Mouse (Mus musculus) forebrain, embryonic 10.5 days (tissue): ENCODE measurements at regions not wholly inside any gene's neighbourhood (a gene's known extent, or its start where the extent isn't known, plus 50 kb on each side); places are given as distances from the start of the nearest gene placed in this dataset.

Source experiments
- DNase-seq: peaks from one replicate; pipeline ENCODE4 v3.0.0-alpha.2; 2017; ENCODE audit warnings: low spot score; ENCODE audit errors: extremely low spot score
- H3K27ac ChIP-seq: fragments of 300-500 bp; sonication (generic); 2 replicates; pipeline ENCODE4 v1.5.1; 2016; ENCODE audit warnings: mild to moderate bottlenecking
- H3K27me3 ChIP-seq: fragments of 300-500 bp; sonication (generic); 2 replicates; pipeline ENCODE4 v1.6.1; 2016; ENCODE audit warnings: mild to moderate bottlenecking; ENCODE audit not compliant: poor library complexity, severe bottlenecking
- H3K36me3 ChIP-seq: fragments of 300-500 bp; sonication (generic); replicated peaks from 2 replicates; pipeline ENCODE4 v1.6.1; 2016; ENCODE audit warnings: mild to moderate bottlenecking, moderate library complexity
- H3K4me1 ChIP-seq: fragments of 300-500 bp; sonication (generic); 2 replicates; pipeline ENCODE4 v1.6.1; 2016
- H3K4me3 ChIP-seq: fragments of 300-500 bp; sonication (generic); 2 replicates; pipeline ENCODE4 v1.5.1; 2016; ENCODE audit warnings: mild to moderate bottlenecking, moderate library complexity
- H3K9me3 ChIP-seq: fragments of 300-500 bp; sonication (generic); 2 replicates; pipeline ENCODE4 v1.6.1; 2016; ENCODE audit warnings: mild to moderate bottlenecking, moderate library complexity
- WGBS: fragments of 180-500 bp; shearing (Covaris S2); methylation state at CpG from one replicate; pipeline ENCODE4 v1.1.7; 2016; 5-methylcytosine and 5-hydroxymethylcytosine counted together

DNA sequence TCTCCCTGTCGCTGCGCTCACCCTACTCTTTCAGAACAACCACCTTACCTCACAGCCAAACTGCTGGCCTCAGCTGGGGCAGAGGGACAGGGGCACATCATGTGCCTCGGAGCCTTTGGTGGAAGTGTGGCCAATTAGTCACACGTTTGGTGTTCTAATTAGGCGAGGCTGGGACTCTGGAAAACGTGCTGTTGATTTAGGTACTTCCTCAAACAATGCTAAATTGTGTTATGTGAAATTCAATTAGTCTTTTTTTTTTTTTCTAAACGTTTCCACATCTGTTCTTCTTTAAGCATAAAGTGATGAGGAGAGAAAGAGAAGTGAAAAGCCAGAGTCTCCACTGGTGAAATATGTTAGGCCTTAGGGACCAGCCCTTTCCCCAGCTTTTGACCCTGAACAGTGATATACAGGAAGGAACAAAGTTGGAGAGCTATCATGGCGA is 174.1 kb downstream of the Tbx18 start:
- no peaks in the 10 kb centered on the region for H3K36me3 ChIP-seq
- peak overlapping the region; percentile 35; the same call in 1 of the 2 replicates for H3K27ac ChIP-seq
- H3K9me3 ChIP-seq: no peaks in the 10 kb centered on the region
- DNase-seq: peak; percentile 21
- WGBS: 19% methylated on average over 8 of the region's 8 CpGs
- no peaks in the 10 kb centered on the region for H3K27me3 ChIP-seq
- no peak overlapping the region for H3K4me3 ChIP-seq
- peaks cover 15% of the 10 kb centered on the region for H3K4me1 ChIP-seq

DNA sequence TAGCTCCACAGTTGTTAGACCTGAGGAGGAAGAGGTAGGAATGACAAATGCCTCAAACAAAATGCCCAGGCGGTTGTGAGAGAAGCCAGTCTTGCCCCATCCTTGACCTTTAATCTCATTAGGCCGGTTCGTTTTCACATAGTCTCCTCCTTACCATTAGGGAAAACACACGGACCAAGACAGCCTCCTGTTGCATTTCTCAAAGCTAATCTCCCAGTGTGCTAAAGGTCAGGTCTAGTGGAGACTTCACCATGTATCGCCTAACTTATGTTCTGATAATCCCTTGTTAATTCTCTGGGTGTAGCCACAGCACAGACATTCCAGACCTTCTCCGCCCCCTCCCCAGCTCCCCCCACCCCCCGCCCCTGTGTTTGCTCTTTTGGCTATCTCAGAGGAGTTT is 174.5 kb downstream of the Tbx18 start:
- peaks cover 15% of the 10 kb centered on the region for H3K4me1 ChIP-seq
- H3K27ac ChIP-seq: peak overlapping the region; percentile 35; the same call in 1 of the 2 replicates
- no peaks in the 10 kb centered on the region for H3K36me3 ChIP-seq
- WGBS: 8% methylated on average over 7 of the region's 7 CpGs
- DNase-seq: peak; percentile 17
- no peak overlapping the region for H3K4me3 ChIP-seq
- H3K9me3 ChIP-seq: no peaks in the 10 kb centered on the region
- no peaks in the 10 kb centered on the region for H3K27me3 ChIP-seq

DNA sequence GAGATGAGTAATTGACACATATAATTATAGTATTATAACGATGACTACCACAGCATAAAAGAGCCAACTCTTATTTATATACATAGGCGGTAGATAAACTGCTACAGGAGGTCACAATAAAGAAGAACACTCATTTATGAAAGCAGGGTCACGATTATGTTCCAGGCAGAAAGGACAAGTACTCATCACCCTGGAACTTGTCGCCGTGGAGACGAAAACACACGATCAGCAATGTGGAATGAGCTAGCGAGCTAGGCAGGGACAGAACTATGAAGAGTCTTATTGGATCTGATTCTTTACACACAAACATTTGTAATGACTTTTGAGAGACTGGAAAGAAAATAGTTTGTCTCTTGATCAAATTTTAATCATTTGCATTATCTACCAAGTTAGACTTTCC is 197.9 kb downstream of the Tbx18 start:
- 81% methylated on average over 8 of the region's 8 CpGs for WGBS
- no peak overlapping the region for H3K27ac ChIP-seq
- DNase-seq: peak; percentile 28
- H3K27me3 ChIP-seq: no peaks in the 10 kb centered on the region
- no peak overlapping the region for H3K4me3 ChIP-seq
- no peaks in the 10 kb centered on the region for H3K9me3 ChIP-seq
- H3K36me3 ChIP-seq: no peaks in the 10 kb centered on the region
- H3K4me1 ChIP-seq: no peaks in the 10 kb centered on the region

DNA sequence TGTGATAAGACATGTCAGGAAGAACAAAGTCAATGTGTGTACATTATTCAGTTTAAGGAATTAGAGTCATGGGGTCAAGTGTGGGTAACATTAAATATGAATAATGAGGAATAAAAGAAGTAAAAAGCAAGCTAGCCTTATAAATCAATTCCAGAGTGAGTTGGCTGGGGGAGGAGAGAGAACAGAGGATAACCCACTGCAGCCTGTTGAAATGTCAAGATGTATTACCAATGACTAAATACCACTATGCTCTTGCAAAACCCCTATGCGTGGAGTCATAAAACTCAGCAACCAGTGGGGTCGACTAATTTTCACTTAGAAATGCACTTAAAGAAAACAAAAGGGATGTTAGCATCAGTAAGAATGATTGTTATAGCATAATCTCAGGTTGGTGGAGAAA is 201.2 kb downstream of the Tbx18 start:
- no peak for DNase-seq
- H3K36me3 ChIP-seq: no peaks in the 10 kb centered on the region
- WGBS: 91% methylated on average over 2 of the region's 2 CpGs
- no peaks in the 10 kb centered on the region for H3K4me1 ChIP-seq
- no peak overlapping the region for H3K27ac ChIP-seq
- H3K9me3 ChIP-seq: no peaks in the 10 kb centered on the region
- H3K4me3 ChIP-seq: no peak overlapping the region
- no peaks in the 10 kb centered on the region for H3K27me3 ChIP-seq

DNA sequence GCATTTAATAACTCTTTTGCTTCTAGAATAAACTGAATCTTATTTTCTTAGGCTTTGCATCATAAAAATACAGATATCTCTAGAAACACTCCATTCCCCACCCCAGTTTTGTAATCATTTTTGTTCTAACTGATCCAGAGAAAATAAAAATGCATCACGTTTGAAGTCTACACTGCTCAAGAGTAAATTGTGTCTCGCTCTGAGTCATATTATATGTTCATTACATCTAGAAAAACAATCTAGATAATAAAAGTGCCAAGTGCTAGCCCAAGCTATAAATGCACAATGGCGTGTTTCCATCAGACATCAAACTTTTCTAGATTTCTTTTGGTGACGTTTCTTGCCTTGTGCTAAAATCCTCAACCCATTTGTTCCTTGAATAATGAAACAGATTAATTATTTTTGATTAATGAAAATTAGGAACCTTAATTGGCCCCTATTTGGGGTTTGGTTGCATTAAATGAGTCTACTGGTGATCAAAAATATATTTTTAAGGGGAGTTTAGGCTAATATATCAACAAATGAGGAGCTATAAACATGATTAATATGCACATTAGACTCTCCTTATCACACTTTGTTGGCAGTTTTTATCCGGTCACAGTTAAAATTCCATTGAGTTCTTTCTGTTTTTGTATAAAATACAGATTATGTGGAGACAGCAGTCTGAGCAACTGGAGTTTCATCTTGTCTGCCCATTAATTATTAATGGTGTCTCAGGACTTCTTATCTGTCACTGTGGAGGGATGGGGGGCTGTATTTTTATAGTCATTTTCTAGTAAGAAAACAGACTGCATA is 206.0 kb downstream of the Tbx18 start:
- Histone ChIP-seq H3K9me3 (no peaks in the 10 kb centered on the region), H3K27me3 (no peaks in the 10 kb centered on the region), H3K4me1 (no peaks in the 10 kb centered on the region), H3K36me3 (no peaks in the 10 kb centered on the region), H3K27ac (no peak overlapping the region), H3K4me3 (no peak overlapping the region)
- 93% methylated on average over 5 of the region's 5 CpGs for WGBS
- no peak for DNase-seq

DNA sequence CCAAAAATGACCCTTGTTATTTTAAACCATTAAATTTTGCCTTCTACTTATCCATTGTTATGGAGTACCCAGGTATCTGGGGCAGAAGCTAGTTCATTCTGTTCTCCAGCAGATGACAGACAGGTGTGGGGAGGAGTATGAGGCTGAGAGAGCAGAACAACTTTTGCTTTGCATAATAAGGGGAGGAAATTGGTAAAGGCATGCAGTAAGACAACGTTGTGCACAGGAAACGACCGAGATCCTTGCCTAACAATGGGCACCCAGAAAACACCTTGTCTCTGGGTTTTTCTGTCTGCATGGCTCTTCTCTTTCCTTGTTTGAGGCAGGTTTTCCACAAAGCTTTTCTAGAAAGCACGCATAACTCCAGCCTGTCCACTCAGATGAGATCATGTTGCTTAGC is 220.4 kb downstream of the Tbx18 start:
- no peaks in the 10 kb centered on the region for H3K27me3 ChIP-seq
- 79% methylated on average over 4 of the region's 4 CpGs for WGBS
- H3K27ac ChIP-seq: no peak overlapping the region
- 0 out of 2 replicates have a peak, but pooled peaks cover 2% of the 10 kb centered on the region for H3K4me1 ChIP-seq
- no peak for DNase-seq
- no peaks in the 10 kb centered on the region for H3K9me3 ChIP-seq
- H3K36me3 ChIP-seq: no peaks in the 10 kb centered on the region
- H3K4me3 ChIP-seq: no peak overlapping the region

DNA sequence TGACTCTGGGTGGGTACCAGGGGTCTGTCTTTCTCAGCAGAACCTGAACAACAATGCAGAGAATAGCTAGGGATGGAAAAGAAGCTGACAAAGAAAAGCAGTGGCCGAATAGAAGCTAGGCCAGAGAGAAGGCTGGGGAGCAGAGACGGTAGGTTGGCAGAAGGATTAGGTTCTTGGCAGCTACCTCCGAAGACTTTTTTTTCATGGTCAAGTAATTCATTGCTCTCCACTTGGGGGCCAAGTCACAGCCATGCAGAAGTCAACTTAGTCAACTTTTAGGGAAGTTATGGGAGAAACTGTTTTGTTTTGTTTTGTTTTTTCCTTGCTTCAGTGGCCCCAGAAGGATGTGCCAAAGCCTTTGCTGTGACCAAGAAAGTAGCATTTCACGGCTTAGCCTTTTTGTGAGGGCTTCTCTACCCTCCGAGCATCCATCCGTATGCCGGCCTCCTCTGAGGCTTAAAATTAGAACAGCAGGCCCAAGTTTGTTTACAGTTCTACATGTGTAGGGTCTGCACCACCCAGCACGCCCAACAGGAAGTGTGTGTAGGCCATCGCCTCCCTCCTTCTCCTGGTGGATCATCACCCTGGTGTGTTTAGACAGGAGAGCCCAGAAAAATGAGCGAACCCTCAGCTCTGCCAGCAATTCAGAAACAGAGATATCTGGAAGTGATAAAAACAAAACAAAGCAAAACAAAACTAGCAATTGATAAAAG is 226.2 kb downstream of the Tbx18 start:
- Histone ChIP-seq H3K36me3 (no peaks in the 10 kb centered on the region), H3K27ac (no peak overlapping the region), H3K4me1 (0 out of 2 replicates have a peak, but pooled peaks cover 5% of the 10 kb centered on the region), H3K27me3 (no peaks in the 10 kb centered on the region), H3K4me3 (no peak overlapping the region), H3K9me3 (no peaks in the 10 kb centered on the region)
- no peak for DNase-seq
- 81% methylated on average over 10 of the region's 10 CpGs for WGBS

DNA sequence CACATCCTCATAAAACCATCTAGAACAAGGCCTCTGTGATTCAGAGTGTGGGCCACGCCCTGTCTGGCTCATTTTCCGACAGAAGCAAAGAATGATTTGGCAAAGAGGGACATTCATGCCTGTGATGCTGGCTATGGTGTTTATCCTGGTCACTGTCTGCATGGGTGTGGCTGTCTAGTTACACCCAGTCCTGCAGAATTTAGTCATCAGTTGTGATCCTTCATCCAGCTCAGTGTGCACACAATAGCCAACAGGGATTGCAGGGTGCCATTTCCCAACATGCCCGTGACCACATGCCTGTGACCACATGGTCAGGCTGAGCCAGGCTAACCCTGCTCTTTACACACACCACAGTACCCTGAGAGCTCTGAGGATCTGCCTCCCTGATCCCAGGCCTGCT is 208.8 kb upstream of the Cep162 start:
- Histone ChIP-seq H3K27ac (no peak overlapping the region), H3K9me3 (no peaks in the 10 kb centered on the region), H3K4me3 (no peak overlapping the region), H3K4me1 (no peaks in the 10 kb centered on the region), H3K27me3 (no peaks in the 10 kb centered on the region), H3K36me3 (no peaks in the 10 kb centered on the region)
- no peak for DNase-seq
- WGBS: 87% methylated on average over 3 of the region's 3 CpGs

DNA sequence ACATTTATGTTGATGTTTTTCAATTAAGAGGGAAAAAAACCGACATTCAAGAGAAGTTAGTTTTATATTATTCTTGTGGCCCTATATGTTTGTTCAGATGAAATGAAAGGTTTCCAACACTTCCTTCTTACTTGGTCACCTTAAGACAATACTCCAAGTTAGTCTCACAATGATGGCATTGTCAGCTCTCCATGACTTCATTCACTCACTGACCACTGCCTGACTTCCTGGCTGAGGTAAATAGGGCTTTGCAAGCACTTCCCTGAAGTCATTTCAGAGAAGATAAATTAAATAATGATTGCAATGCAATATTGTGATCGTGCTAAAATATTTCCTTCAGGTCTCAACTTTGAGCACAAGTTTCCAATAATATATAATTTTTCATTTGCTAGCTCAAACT is 197.9 kb upstream of the Cep162 start:
- DNase-seq: no peak
- 81% methylated on average over 2 of the region's 2 CpGs for WGBS
- no peaks in the 10 kb centered on the region for H3K36me3 ChIP-seq
- H3K4me1 ChIP-seq: no peaks in the 10 kb centered on the region
- no peaks in the 10 kb centered on the region for H3K27me3 ChIP-seq
- no peak overlapping the region for H3K27ac ChIP-seq
- H3K9me3 ChIP-seq: no peaks in the 10 kb centered on the region
- H3K4me3 ChIP-seq: no peak overlapping the region

DNA sequence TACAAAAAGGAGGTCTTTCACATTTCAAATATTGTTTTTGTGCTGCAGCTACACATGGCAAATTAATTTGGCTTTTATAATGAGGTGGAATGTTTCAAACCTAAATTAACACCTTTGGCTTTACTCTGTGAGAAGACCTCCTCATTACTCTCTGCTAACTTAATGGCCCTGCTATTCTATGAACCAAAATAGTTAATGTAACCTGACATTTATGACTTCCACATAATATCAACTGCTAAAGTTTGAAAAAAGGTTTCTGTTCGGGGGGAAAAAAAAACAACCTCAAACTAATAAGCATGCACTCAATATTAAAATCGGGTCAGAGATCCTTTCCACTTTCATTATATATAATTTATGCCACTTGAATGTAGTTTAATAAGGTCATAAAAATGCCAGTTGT is 197.2 kb upstream of the Cep162 start:
- H3K27me3 ChIP-seq: no peaks in the 10 kb centered on the region
- no peak for DNase-seq
- 85% methylated on average over 2 of the region's 2 CpGs for WGBS

DNA sequence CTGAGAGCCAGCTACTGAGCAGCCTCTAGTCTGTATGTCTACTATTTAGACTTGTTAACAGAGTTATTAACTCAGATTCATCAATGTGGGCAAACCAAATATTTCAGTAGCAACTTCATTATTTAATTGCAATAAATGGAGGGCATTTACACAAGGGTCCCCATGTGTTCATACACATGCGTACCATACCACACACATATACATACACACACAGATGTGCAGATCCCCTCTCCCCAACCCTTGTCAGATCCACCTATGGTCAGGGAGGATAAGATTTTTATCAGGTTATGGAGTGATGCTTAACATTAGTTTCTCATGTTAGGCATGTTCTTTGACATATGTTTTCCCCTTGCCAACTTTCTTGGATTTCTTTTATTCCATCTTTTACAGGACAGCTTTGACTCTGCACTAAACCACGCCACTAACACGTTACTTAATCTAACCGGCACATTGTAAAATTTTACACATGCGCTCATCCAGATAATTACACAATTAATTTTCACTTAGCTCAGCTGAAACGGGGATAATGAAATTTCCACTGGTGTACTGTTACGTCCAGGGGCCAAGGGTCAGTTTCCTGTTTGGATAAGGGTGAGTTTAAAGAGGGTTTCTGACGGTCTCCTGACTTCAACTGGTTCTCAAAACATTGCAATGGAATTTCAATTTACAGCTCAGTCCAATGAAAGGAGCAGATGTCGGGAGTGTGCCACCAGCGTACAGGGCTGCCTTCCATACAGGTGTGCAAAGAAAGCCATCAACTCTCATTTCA is 188.3 kb upstream of the Cep162 start:
- no peaks in the 10 kb centered on the region for H3K36me3 ChIP-seq
- H3K27me3 ChIP-seq: no peaks in the 10 kb centered on the region
- WGBS: 54% methylated on average over 10 of the region's 10 CpGs
- no peak for DNase-seq
- H3K9me3 ChIP-seq: no peaks in the 10 kb centered on the region
- peaks cover 7% of the 10 kb centered on the region; the same call in 1 of the 2 replicates for H3K4me1 ChIP-seq
- H3K27ac ChIP-seq: no peak overlapping the region
- no peak overlapping the region for H3K4me3 ChIP-seq

More for the DNA sequence above, 197.2 kb upstream of the Cep162 start:
- Histone ChIP-seq H3K9me3 (no peaks in the 10 kb centered on the region), H3K4me3 (no peak overlapping the region), H3K27ac (no peak overlapping the region), H3K4me1 (no peaks in the 10 kb centered on the region), H3K36me3 (no peaks in the 10 kb centered on the region)

DNA sequence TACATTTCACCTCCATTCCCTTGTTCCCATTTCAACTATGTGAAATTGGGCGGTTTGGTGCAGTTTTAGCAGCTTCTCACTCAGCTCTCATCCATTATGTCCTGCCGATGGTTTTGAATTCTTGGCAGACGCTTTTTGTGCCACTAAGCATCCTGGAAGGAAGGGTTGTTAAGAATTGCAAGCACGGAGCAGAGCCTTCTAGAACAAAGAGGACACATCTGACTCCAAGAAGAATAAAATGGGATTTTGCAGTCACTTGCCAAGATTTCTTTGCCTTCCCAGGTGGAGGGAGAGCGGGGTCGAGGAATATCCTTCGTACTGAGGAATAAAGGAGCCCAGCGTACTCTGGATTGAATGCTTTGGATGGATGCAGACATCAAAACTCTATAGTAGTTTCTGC is 176.7 kb upstream of the Cep162 start:
- Histone ChIP-seq H3K9me3 (no peaks in the 10 kb centered on the region), H3K27me3 (no peaks in the 10 kb centered on the region), H3K4me3 (no peak overlapping the region), H3K4me1 (no peaks in the 10 kb centered on the region), H3K36me3 (no peaks in the 10 kb centered on the region), H3K27ac (no peak overlapping the region)
- DNase-seq: no peak
- 82% methylated on average over 8 of the region's 8 CpGs for whole genome bisulfite sequencing

DNA sequence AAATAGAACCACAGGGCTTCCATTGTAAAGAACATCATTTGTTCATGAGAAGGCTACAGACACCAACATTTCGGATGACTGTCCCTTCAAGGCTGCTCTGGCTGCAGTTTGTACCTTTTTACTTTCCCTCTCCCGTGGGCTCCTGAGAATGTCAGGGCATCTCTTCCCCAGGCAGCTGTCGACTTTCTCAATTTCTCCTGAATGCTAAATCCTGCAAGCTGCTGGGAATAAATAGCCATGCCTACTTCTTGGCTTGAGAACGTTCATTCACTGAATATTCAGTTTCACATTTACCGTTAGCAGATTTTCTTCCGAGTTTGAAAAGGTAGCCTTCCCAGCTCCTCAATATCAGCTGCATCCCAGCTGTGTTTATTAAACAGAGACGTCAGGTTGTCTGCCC is 176.2 kb upstream of the Cep162 start:
- no peaks in the 10 kb centered on the region for H3K36me3 ChIP-seq
- H3K27ac ChIP-seq: no peak overlapping the region
- 77% methylated on average over 7 of the region's 7 CpGs for WGBS
- DNase-seq: no peak
- H3K9me3 ChIP-seq: no peaks in the 10 kb centered on the region
- H3K4me3 ChIP-seq: no peak overlapping the region
- no peaks in the 10 kb centered on the region for H3K4me1 ChIP-seq
- no peaks in the 10 kb centered on the region for H3K27me3 ChIP-seq
